Mouse (Mus musculus) hindbrain, embryonic 15.5 days (tissue): Measurements from ENCODE around the gene Steap3. TPM values are rescaled to one million over a fixed set of nuclear protein-coding genes. Genes with fewer than 3 reads are reported as not detected.
A peak's percentile ranks its signal among the peaks of the same experiment; 100 is the strongest.

ENCODE experiments used
- ATAC-seq: fragments of 200-750 bp; cut with Nextera tagmentation; 2 replicates; pipeline ENCODE4 v1.8.0; 2017; ENCODE audit warnings: low read depth, moderate number of reproducible peaks, moderate TSS enrichment; ENCODE audit not compliant: low FRiP score
- H3K27ac ChIP-seq: fragments of 300-500 bp; sonication (generic); replicated peaks from 2 replicates; pipeline ENCODE4 v1.5.1; 2015; ENCODE audit warnings: mild to moderate bottlenecking, inconsistent platforms
- H3K27me3 ChIP-seq: fragments of 300-500 bp; sonication (generic); 2 replicates; pipeline ENCODE4 v1.6.1; 2015; ENCODE audit warnings: control low read depth, inconsistent platforms
- H3K36me3 ChIP-seq: fragments of 300-500 bp; sonication (generic); 2 replicates; pipeline ENCODE4 v1.6.1; 2015; ENCODE audit warnings: control low read depth, inconsistent platforms
- H3K4me1 ChIP-seq: fragments of 300-500 bp; sonication (generic); replicated peaks from 2 replicates; pipeline ENCODE4 v1.6.1; 2015; ENCODE audit warnings: control low read depth, inconsistent platforms
- H3K4me2 ChIP-seq: fragments of 300-500 bp; sonication (generic); 2 replicates; pipeline ENCODE4 v1.6.1; 2015; ENCODE audit warnings: moderate library complexity, mild to moderate bottlenecking, inconsistent platforms
- H3K4me3 ChIP-seq: fragments of 300-500 bp; sonication (generic); 2 replicates; pipeline ENCODE4 v1.5.1; 2015; ENCODE audit warnings: mild to moderate bottlenecking, inconsistent platforms
- H3K9ac ChIP-seq: fragments of 300-500 bp; sonication (generic); 2 replicates; pipeline ENCODE4 v1.6.1; 2015; ENCODE audit warnings: inconsistent platforms
- H3K9me3 ChIP-seq: fragments of 300-500 bp; sonication (generic); 2 replicates; pipeline ENCODE4 v1.6.1; 2016; ENCODE audit warnings: control low read depth, inconsistent platforms
- WGBS: fragments of 180-500 bp; shearing (Covaris S2); methylation state at CpG from one replicate; pipeline ENCODE4 v1.1.7; 2015; 5-methylcytosine and 5-hydroxymethylcytosine counted together
- polyA plus RNA-seq: library from polyadenylated mRNA; unstranded; fragments of >200 nt; fragmentation: Nextera tagmentation; extraction: Ambion mirVana; gene quantifications from 2 replicates; pipeline ENCODE4 v1.2.1, GENCODE M21; 2015

The Steap3 gene
- polyA plus RNA-seq, 1 experiment from 2014 or later = 3.5 TPM

DNA sequence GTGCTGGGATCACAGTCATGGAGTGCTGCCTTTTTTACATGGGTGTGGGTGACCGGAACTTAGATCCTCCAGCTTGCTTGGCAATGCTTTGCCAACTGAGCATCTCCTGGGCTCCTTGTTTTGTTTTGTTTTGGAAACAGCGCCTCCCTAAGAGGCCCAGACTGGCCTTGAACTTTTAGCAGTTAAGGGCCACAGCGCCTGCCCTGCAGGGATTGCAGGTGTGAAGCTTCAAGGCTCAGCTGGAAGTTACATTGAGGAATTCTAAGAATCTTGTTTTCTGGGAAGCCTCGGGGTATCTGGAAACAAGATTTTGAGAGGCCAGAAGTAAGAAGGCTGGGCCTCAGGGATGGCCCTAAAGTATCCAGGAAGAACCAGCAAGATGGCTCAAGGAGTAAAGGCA is 6.0 kb downstream of the Steap3 start:
- Histone ChIP-seq H3K36me3 (no peaks in the 10 kb centered on the region), H3K4me1 (peaks cover 12% of the 10 kb centered on the region), H3K9ac (no peak overlapping the region), H3K4me3 (no peak overlapping the region), H3K27me3 (no peaks in the 10 kb centered on the region), H3K9me3 (no peaks in the 10 kb centered on the region), H3K4me2 (no peak overlapping the region), H3K27ac (no peak overlapping the region)
- 50% methylated on average over 4 of the region's 4 CpGs for WGBS
- ATAC-seq = no peak

DNA sequence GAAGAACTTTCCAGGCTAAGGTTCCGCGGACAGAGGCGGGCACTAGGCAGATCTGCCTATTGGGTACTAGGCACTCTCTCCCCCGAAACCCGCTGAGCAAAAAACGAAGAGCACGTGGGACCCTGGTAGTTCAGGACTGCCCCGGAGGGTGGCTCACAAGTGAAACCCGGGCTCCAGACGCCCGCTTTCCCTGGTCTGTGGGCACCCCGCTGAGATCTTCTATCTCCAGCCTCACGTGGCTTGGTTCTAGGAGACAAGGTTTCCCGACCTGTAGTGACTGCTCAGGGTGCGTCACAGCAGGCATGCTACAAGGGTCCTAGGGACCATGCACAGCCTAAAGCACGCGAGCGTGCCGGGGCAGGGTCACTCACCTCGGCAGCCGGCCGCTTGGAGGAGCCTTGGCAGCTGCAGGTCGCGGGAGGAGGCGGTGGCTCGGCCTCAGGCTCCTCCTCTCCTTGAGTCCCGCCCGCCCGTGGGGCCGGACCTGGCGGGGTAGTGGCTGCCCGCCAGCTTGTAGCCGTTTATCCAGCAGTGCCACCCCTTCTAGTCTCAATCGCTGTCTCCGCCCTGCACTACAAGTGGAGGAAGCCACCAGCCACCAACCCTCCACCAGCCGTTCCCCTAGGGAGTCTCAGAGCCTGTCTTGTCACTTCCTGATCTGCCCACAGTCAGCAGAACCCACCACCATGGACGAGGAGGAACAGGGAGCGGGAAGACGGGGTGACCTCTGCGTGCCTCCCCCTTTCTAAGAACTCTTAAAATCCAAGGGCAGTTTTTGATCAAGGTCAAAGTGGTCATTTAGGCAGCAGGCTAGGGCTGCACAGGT is 7.4 kb downstream of the Steap3 start:
- Histone ChIP-seq H3K27me3 (no peaks in the 10 kb centered on the region), H3K9ac (peak overlapping the region; percentile 32), H3K4me1 (peaks cover 12% of the 10 kb centered on the region), H3K36me3 (no peaks in the 10 kb centered on the region), H3K27ac (no peak overlapping the region), H3K4me2 (peak overlapping the region; percentile 93), H3K9me3 (no peaks in the 10 kb centered on the region), H3K4me3 (peak overlapping the region; percentile 51)
- WGBS = 2% methylated on average over 40 of the region's 40 CpGs
- peak; percentile 88 for ATAC-seq

DNA sequence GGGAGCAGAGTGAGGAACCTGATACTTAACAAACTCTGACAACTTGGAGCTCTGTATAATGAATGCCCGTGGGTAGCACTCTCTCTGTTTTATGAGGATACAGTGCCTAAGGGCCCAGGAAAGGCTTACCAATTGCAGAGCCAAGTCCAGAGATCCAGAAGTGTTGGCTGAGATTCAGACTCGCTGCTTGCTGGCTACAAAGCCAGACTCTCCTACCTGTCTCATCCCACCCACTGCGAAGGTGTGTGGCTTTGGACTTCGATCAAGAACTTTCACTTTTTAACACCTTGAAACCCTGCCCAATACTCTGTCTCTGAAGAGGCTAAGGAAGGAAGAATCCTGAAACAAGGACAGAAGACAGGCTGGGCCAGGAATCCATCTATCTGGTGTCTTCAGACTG is 9.3 kb downstream of the Steap3 start:
- H3K36me3 ChIP-seq = no peaks in the 10 kb centered on the region
- no peak overlapping the region for H3K4me3 ChIP-seq
- 85% methylated on average over 4 of the region's 4 CpGs for WGBS
- ATAC-seq = no peak
- H3K27me3 ChIP-seq = no peaks in the 10 kb centered on the region
- H3K4me2 ChIP-seq = no peak overlapping the region
- H3K4me1 ChIP-seq = peaks cover 12% of the 10 kb centered on the region
- no peaks in the 10 kb centered on the region for H3K9me3 ChIP-seq
- no peak overlapping the region for H3K9ac ChIP-seq
- no peak overlapping the region for H3K27ac ChIP-seq

DNA sequence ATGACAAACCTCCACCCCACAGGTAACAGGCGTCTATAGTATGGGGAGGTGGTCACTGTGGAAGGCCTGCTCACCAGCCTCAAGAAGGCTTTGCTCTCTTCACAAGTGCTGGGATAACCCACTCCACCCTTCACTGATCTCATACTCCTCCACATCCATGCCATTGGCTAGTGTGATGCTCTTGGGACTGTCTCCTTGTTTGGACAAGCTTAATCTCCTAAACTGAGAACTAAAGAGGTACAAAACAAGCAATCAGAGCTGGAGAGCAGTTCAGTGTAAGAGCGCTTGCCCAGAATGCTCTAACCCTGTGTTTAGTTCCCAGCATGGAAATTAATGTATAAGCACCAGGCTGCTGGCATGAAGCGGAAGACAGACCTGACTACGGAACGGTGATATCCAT is 11.3 kb downstream of the Steap3 start:
- Histone ChIP-seq H3K9ac (no peak overlapping the region), H3K4me3 (no peak overlapping the region), H3K9me3 (no peaks in the 10 kb centered on the region), H3K36me3 (no peaks in the 10 kb centered on the region), H3K27ac (no peak overlapping the region), H3K4me2 (no peak overlapping the region), H3K4me1 (peaks cover 12% of the 10 kb centered on the region), H3K27me3 (no peaks in the 10 kb centered on the region)
- WGBS = 95% methylated on average over 5 of the region's 5 CpGs
- no peak for ATAC-seq

DNA sequence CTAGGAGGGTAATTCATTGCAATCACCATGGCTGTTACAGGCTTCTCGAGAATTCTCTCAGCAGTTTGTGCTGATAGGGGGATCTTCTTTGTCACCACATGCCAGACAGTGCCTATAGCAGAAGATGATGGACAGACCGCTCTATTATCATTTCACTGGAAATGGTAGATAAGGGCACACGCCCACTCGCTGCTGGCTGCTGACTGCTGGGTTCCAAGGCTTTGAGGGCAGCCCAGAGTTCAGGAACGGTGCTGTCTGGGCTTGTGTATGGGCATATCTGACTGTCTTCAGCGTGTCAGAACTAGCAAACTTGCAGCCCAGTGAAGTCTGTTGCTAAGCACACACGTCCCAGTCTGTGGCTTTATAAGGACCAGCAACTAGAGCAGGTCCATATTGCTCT is 13.3 kb downstream of the Steap3 start:
- ATAC-seq = no peak
- H3K27me3 ChIP-seq = no peaks in the 10 kb centered on the region
- H3K4me2 ChIP-seq = no peak overlapping the region
- H3K9me3 ChIP-seq = no peaks in the 10 kb centered on the region
- WGBS = 76% methylated on average over 7 of the region's 7 CpGs
- no peaks in the 10 kb centered on the region for H3K4me1 ChIP-seq
- H3K9ac ChIP-seq = no peak overlapping the region
- H3K4me3 ChIP-seq = no peak overlapping the region
- H3K36me3 ChIP-seq = no peaks in the 10 kb centered on the region
- no peak overlapping the region for H3K27ac ChIP-seq

DNA sequence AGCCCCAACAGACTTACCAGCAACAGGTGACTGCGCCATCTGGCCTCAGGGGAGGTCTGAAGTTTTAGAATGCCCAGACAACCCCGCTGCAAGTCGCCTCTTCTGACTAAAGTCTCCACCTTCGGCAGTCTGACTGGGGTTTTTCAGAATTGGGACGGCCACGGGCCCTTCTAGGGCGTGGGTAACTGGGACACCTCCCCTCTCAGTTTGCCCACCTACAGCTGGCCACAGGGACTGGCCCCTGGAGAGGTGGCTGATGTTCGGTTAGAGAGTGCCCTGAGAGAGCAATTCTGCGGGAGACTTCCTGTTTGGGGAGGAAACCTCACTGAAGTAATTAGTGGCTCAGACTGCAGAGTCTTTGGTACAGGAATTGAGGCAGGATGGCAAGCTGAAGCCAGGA is 13.8 kb downstream of the Steap3 start:
- no peaks in the 10 kb centered on the region for H3K9me3 ChIP-seq
- 63% methylated on average over 9 of the region's 9 CpGs for WGBS

DNA sequence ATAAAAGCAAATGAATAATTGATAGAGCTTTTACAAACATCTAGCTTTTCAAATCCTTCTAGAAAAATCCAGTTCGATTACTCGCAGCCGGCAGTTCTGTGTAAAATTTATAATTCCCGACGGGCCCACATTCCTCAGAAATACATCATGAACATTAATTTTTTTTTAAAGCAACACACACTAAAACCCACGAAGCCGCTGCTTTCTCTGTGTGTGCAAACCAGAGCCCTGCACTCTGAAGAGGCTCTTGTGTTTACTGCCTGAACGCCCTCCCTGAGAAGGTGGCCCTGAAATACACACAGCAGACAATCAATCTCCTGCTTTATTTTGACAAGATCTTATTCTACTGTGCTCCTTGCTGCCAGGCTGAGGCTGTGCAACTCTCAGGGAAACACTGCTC is 14.3 kb downstream of the Steap3 start:
- no peak overlapping the region for H3K27ac ChIP-seq
- 69% methylated on average over 8 of the region's 8 CpGs for WGBS
- H3K4me3 ChIP-seq = no peak overlapping the region
- no peaks in the 10 kb centered on the region for H3K4me1 ChIP-seq
- H3K4me2 ChIP-seq = no peak overlapping the region
- no peaks in the 10 kb centered on the region for H3K9me3 ChIP-seq
- no peaks in the 10 kb centered on the region for H3K27me3 ChIP-seq
- no peak overlapping the region for H3K9ac ChIP-seq
- no peak for ATAC-seq
- no peaks in the 10 kb centered on the region for H3K36me3 ChIP-seq

More for the DNA sequence above, 13.8 kb downstream of the Steap3 start:
- H3K9ac ChIP-seq = no peak overlapping the region
- no peak overlapping the region for H3K4me2 ChIP-seq
- no peaks in the 10 kb centered on the region for H3K36me3 ChIP-seq
- no peak overlapping the region for H3K27ac ChIP-seq
- no peak overlapping the region for H3K4me3 ChIP-seq
- no peak for ATAC-seq
- no peaks in the 10 kb centered on the region for H3K27me3 ChIP-seq
- no peaks in the 10 kb centered on the region for H3K4me1 ChIP-seq

DNA sequence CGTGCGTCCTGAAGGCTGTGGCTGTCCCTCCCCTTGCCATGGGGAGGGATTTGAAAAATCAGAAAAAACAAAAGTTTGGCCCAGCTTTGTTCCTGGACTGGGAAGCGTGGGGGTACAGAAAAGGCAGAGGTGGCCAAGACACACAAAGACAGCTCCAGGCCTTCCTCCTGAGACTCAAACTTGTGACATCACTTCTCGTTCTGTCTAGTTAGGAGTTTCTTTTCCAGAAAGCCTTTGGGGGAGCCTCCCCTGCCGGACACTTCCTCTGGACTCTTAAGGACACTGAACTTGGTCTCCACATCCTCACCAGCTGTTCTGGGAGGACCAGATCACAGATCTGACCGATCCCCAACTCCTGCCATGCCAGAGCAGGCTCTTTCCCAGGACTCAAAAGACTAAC is 18.8 kb downstream of the Steap3 start:
- H3K27me3 ChIP-seq = no peaks in the 10 kb centered on the region
- no peak overlapping the region for H3K4me2 ChIP-seq
- no peak overlapping the region for H3K9ac ChIP-seq
- H3K4me3 ChIP-seq = no peak overlapping the region
- H3K4me1 ChIP-seq = no peaks in the 10 kb centered on the region
- no peaks in the 10 kb centered on the region for H3K36me3 ChIP-seq
- H3K9me3 ChIP-seq = no peaks in the 10 kb centered on the region
- no peak overlapping the region for H3K27ac ChIP-seq
- no peak for ATAC-seq
- 83% methylated on average over 6 of the region's 6 CpGs for WGBS

DNA sequence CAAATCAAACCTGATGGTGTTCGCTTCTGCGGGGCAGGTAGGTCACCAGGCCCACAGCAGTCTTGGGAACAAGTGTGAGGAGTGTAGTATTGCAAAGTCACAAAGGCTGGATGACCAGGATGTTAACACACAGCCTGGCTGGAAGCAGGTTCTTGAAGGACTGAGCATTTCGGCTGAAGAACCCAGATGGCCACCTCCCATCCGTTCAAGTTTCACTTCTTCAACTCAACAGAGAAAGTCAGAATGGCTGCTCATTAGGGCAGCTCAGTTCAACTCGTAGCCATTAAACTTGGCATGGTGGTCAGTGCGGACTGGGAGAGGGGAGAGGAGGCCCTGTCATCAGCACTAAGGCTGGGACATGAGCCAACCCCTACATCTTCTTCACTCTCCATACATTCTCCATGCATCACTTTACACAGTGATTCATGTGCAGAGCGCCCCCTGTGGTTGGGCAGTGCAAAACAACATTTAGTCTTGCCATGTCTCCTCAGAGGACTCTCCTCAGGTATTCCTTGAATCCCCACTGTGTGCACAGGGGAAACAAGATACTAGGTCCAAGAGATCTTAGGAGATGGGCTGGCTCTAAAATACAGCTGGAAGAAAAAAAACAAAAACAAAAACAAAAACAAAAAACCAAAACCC is 19.9 kb downstream of the Steap3 start:
- H3K4me2 ChIP-seq = no peak overlapping the region
- no peak overlapping the region for H3K9ac ChIP-seq
- H3K4me1 ChIP-seq = no peaks in the 10 kb centered on the region
- H3K9me3 ChIP-seq = no peaks in the 10 kb centered on the region
- WGBS = 94% methylated on average over 7 of the region's 7 CpGs
- ATAC-seq = no peak
- H3K4me3 ChIP-seq = no peak overlapping the region
- H3K36me3 ChIP-seq = no peaks in the 10 kb centered on the region
- no peaks in the 10 kb centered on the region for H3K27me3 ChIP-seq
- H3K27ac ChIP-seq = no peak overlapping the region

DNA sequence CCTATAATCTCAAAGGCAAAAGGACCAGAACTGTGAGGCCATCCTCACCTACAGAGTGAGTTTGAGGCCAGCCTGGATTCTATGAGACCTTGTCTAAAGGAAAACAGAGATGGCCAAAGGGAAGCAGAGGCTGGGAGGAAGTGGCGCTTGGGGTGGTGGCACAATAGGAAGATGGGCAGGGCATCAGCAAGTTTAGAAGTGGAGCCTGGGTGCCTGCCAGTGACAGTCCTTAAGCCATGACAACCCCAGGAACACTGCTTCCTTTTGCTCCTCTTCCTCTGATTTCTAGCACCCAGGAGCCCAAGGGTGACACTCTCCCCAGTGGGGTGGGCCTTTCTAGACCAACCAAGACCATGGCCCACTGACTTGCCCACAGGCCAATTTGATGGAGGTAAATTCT is 21.3 kb downstream of the Steap3 start:
- H3K9me3 ChIP-seq = no peaks in the 10 kb centered on the region
- ATAC-seq = no peak
- H3K27ac ChIP-seq = no peak overlapping the region
- H3K4me2 ChIP-seq = no peak overlapping the region
- no peak overlapping the region for H3K4me3 ChIP-seq
- H3K4me1 ChIP-seq = no peaks in the 10 kb centered on the region
- H3K9ac ChIP-seq = no peak overlapping the region
- 88% methylated on average over 1 of the region's 1 CpGs for WGBS
- H3K36me3 ChIP-seq = no peaks in the 10 kb centered on the region
- H3K27me3 ChIP-seq = no peaks in the 10 kb centered on the region

DNA sequence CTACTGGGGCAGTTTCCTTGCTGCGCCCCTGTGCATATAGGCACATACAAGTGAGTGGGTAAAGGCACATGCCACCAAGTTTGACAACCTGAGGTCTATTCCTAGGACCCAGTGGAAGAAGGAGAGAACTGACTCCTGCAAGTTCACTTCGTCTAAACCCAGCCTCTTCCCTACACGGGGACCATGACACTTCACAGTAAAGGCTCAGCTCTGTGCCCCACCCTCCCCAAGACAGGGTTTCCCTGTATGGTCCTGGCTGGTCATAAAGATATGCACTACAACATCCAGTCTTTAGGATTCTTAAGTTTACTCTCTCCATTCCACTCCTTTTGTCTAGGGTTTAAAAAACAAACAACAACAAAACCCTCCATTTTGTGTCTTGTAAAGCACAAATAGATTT is 21.9 kb downstream of the Steap3 start:
- H3K27ac ChIP-seq = no peak overlapping the region
- H3K27me3 ChIP-seq = no peaks in the 10 kb centered on the region
- no peak overlapping the region for H3K4me3 ChIP-seq
- H3K9me3 ChIP-seq = no peaks in the 10 kb centered on the region
- H3K4me2 ChIP-seq = no peak overlapping the region
- no peak for ATAC-seq
- no peaks in the 10 kb centered on the region for H3K36me3 ChIP-seq
- 0 out of 2 replicates have a peak, but pooled peaks cover 4% of the 10 kb centered on the region for H3K4me1 ChIP-seq
- H3K9ac ChIP-seq = no peak overlapping the region
- 91% methylated on average over 3 of the region's 3 CpGs for WGBS

DNA sequence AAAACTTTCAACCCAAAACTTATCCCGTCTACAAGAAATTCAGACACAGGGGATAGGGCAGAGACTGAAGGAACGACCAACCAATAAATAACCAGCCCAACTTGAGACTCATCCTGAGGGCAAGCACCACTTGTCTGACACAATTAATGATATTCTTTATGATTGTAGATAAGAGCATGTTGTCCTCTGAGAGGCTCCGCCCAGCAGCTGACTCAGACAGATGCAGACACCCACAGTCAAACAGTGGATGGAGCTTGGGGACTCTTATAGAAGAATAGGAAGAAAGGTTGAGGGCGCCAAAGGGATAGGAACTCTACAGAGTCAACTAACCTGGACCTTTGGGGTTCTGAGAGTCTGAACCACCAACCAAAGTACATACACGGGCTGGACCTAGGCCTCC is 22.7 kb downstream of the Steap3 start:
- Histone ChIP-seq H3K9ac (no peak overlapping the region), H3K4me3 (no peak overlapping the region), H3K27me3 (no peaks in the 10 kb centered on the region), H3K36me3 (no peaks in the 10 kb centered on the region), H3K4me1 (0 out of 2 replicates have a peak, but pooled peaks cover 6% of the 10 kb centered on the region), H3K9me3 (no peaks in the 10 kb centered on the region), H3K27ac (no peak overlapping the region), H3K4me2 (no peak overlapping the region)
- no peak for ATAC-seq
- 96% methylated on average over 5 of the region's 5 CpGs for WGBS
